Mouse (Mus musculus) neural tube, embryonic 14.5 days (tissue): Measurements from ENCODE around the gene Slc2a2. TPM values are rescaled to one million over a fixed set of nuclear protein-coding genes. Genes with fewer than 3 reads are reported as not detected.
A peak's percentile ranks its signal among the peaks of the same experiment; 100 is the strongest.

Experiments
- ATAC-seq: fragments of 200-750 bp; cut with Nextera tagmentation; 2 replicates; pipeline ENCODE4 v1.8.0; 2017; ENCODE audit warnings: low read depth, mild to moderate bottlenecking, moderate TSS enrichment, moderate library complexity
- H3K27ac ChIP-seq: fragments of 300-500 bp; sonication (generic); 2 replicates; pipeline ENCODE4 v1.5.1; 2014; ENCODE audit warnings: low read depth, mild to moderate bottlenecking, control low read depth, low read length, moderate library complexity, mixed read lengths
- H3K27me3 ChIP-seq: fragments of 300-500 bp; sonication (generic); 2 replicates; pipeline ENCODE4 v1.6.1; 2014; ENCODE audit warnings: low read length; ENCODE audit not compliant: control insufficient read depth, insufficient read depth
- H3K36me3 ChIP-seq: fragments of 300-500 bp; sonication (generic); 2 replicates; pipeline ENCODE4 v1.6.1; 2014; ENCODE audit warnings: low read length, mixed read lengths; ENCODE audit not compliant: control insufficient read depth, insufficient read depth
- H3K4me1 ChIP-seq: fragments of 300-500 bp; sonication (generic); 2 replicates; pipeline ENCODE4 v1.6.1; 2014; ENCODE audit warnings: low read length; ENCODE audit not compliant: control insufficient read depth, insufficient read depth
- H3K4me2 ChIP-seq: fragments of 300-500 bp; sonication (generic); 2 replicates; pipeline ENCODE4 v1.6.1; 2014; ENCODE audit warnings: mild to moderate bottlenecking, low read depth, low read length, control low read depth
- H3K4me3 ChIP-seq: fragments of 300-500 bp; sonication (generic); 2 replicates; pipeline ENCODE4 v1.5.1; 2014; ENCODE audit warnings: low read depth, low read length, control low read depth, mixed read lengths
- H3K9ac ChIP-seq: fragments of 300-500 bp; sonication (generic); replicated peaks from 2 replicates; pipeline ENCODE4 v1.6.1; 2014; ENCODE audit warnings: low read depth, mild to moderate bottlenecking, control low read depth, low read length, mixed read lengths
- H3K9me3 ChIP-seq: fragments of 300-500 bp; sonication (generic); 2 replicates; pipeline ENCODE4 v1.6.1; 2016; ENCODE audit warnings: low read length; ENCODE audit not compliant: control insufficient read depth
- WGBS: fragments of 180-500 bp; shearing (Covaris S2); extraction: QIAGEN DNeasy Blood & Tissue Kit; methylation state at CpG from one replicate; pipeline ENCODE4 v1.1.7; 2014; 5-methylcytosine and 5-hydroxymethylcytosine counted together
- polyA plus RNA-seq: library from polyadenylated mRNA; unstranded; fragments of >200 nt; fragmentation: Nextera tagmentation; extraction: Ambion mirVana; gene quantifications from 2 replicates; pipeline ENCODE4 v1.2.1, GENCODE M21; 2014

Slc2a2 gene
- polyA plus RNA-seq, 1 experiment from 2014 or later = 0.09 TPM

DNA sequence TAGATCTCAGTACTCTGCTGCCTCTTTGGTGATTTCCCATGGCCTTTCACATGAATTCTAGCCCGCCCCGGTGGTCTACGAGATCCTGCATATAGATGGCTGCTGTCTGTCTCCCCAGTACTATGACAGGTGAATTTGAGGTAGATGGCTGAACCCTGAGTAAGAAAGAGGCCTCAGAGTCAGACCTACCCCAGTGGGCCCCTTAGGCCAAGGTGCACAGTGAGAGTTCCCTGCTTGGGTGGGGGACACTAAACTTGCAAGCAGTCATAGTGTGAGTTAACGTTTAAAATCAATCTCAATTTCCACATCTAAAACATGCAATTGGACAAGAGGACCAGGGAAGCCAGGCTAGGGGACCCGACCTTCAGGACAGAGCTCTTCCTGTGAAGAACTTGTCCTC is 2.9 kb upstream of the Slc2a2 start:
- ATAC-seq = no peak
- no peak overlapping the region for H3K9ac ChIP-seq
- 0 out of 2 replicates have a peak, but pooled peaks cover 4% of the 10 kb centered on the region for H3K9me3 ChIP-seq
- no peak overlapping the region for H3K4me2 ChIP-seq
- 89% methylated on average over 5 of the region's 5 CpGs for WGBS
- no peaks in the 10 kb centered on the region for H3K36me3 ChIP-seq
- H3K27me3 ChIP-seq = no peaks in the 10 kb centered on the region
- no peak overlapping the region for H3K27ac ChIP-seq
- H3K4me1 ChIP-seq = no peaks in the 10 kb centered on the region
- H3K4me3 ChIP-seq = no peak overlapping the region

- H3K36me3 ChIP-seq = no peaks in the 10 kb centered on the region
- H3K4me3 ChIP-seq = no peak overlapping the region
- no peaks in the 10 kb centered on the region for H3K4me1 ChIP-seq
- H3K4me2 ChIP-seq = no peak overlapping the region
- H3K9ac ChIP-seq = no peak overlapping the region
- WGBS = 85% methylated on average over 13 of the region's 13 CpGs
- no peak for ATAC-seq
- 0 out of 2 replicates have a peak, but pooled peaks cover 4% of the 10 kb centered on the region for H3K9me3 ChIP-seq
- no peaks in the 10 kb centered on the region for H3K27me3 ChIP-seq
- H3K27ac ChIP-seq = no peak overlapping the region
These were observed 2.1 kb upstream of the Slc2a2 start for GRCm38 (mm10) chr3:28695608-28696007.

- H3K4me1 ChIP-seq = no peaks in the 10 kb centered on the region
- peak; percentile 66; the same call in 1 of the 2 replicates for ATAC-seq
- no peak overlapping the region for H3K4me2 ChIP-seq
- H3K9ac ChIP-seq = no peak overlapping the region
- H3K36me3 ChIP-seq = no peaks in the 10 kb centered on the region
- WGBS = 67% methylated on average over 10 of the region's 10 CpGs
- H3K9me3 ChIP-seq = 0 out of 2 replicates have a peak, but pooled peaks cover 4% of the 10 kb centered on the region
- H3K4me3 ChIP-seq = no peak overlapping the region
- no peak overlapping the region for H3K27ac ChIP-seq
- no peaks in the 10 kb centered on the region for H3K27me3 ChIP-seq
These were observed 1.5 kb upstream of the Slc2a2 start for GRCm38 (mm10) chr3:28696162-28696561.

DNA sequence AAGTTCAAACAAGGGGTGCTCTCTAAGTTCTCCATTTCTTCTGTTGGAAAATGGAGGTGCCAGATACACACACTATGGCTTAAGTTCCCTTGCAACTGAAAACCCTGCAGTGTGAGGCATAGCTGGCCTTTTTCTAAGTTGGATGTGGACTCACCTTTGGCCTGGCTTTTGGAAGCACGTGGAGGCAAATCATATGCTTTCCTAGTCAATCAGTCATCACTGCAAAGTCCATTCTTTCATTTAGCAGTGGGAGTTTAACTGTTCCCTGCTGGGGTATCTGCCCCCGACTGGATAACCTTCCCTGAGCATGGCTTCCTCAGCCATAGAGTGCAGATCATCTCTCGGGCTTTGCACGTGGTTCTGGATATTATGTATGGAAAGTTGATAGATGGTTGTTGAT is 1.9 kb downstream of the Slc2a2 start:
- Histone ChIP-seq H3K9ac (no peak overlapping the region), H3K27me3 (no peaks in the 10 kb centered on the region), H3K36me3 (no peaks in the 10 kb centered on the region), H3K27ac (no peak overlapping the region), H3K4me2 (no peak overlapping the region), H3K9me3 (no peaks in the 10 kb centered on the region), H3K4me3 (no peak overlapping the region), H3K4me1 (no peaks in the 10 kb centered on the region)
- WGBS = 81% methylated on average over 4 of the region's 4 CpGs
- ATAC-seq = no peak

- ATAC-seq = no peak
- Histone ChIP-seq H3K27me3 (no peaks in the 10 kb centered on the region), H3K27ac (no peak overlapping the region), H3K9ac (no peak overlapping the region), H3K4me1 (no peaks in the 10 kb centered on the region), H3K4me3 (no peak overlapping the region), H3K36me3 (no peaks in the 10 kb centered on the region), H3K4me2 (no peak overlapping the region), H3K9me3 (no peaks in the 10 kb centered on the region)
- 72% methylated on average over 10 of the region's 10 CpGs for WGBS
These were observed 7.9 kb downstream of the Slc2a2 start for GRCm38 (mm10) chr3:28705522-28706137.

DNA sequence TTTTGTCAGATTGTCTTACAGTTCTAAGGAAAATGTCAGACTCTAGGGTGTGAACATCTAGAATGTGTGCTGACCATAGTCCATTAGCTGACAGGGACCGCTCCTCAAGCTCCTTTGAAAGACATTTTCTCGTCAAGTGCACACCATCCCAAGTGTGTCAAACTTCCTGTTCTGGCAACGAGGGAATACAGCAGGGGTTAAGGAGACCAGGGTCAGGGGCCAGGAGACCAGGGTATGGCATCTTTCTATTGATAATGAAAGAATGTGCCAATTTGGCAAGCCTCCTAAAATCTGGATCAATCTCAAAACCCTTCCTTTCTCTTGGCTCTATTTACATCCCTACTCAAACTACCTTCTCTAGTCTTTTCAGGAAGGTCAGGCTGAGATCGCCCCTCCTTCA is 9.0 kb downstream of the Slc2a2 start:
- Histone ChIP-seq H3K36me3 (no peaks in the 10 kb centered on the region), H3K9me3 (no peaks in the 10 kb centered on the region), H3K4me2 (no peak overlapping the region), H3K27me3 (no peaks in the 10 kb centered on the region), H3K9ac (no peak overlapping the region), H3K4me1 (no peaks in the 10 kb centered on the region), H3K27ac (no peak overlapping the region), H3K4me3 (no peak overlapping the region)
- ATAC-seq = no peak
- WGBS = 85% methylated on average over 4 of the region's 4 CpGs

GRCm38 (mm10) chr3:28709740-28710139 is 12.0 kb downstream of the Slc2a2 start:
- WGBS = 84% methylated on average over 1 of the region's 1 CpGs
- Histone ChIP-seq H3K27ac (no peak overlapping the region), H3K27me3 (no peaks in the 10 kb centered on the region), H3K9ac (no peak overlapping the region), H3K9me3 (no peaks in the 10 kb centered on the region), H3K4me3 (no peak overlapping the region), H3K4me1 (no peaks in the 10 kb centered on the region), H3K4me2 (no peak overlapping the region), H3K36me3 (no peaks in the 10 kb centered on the region)
- ATAC-seq = no peak

DNA sequence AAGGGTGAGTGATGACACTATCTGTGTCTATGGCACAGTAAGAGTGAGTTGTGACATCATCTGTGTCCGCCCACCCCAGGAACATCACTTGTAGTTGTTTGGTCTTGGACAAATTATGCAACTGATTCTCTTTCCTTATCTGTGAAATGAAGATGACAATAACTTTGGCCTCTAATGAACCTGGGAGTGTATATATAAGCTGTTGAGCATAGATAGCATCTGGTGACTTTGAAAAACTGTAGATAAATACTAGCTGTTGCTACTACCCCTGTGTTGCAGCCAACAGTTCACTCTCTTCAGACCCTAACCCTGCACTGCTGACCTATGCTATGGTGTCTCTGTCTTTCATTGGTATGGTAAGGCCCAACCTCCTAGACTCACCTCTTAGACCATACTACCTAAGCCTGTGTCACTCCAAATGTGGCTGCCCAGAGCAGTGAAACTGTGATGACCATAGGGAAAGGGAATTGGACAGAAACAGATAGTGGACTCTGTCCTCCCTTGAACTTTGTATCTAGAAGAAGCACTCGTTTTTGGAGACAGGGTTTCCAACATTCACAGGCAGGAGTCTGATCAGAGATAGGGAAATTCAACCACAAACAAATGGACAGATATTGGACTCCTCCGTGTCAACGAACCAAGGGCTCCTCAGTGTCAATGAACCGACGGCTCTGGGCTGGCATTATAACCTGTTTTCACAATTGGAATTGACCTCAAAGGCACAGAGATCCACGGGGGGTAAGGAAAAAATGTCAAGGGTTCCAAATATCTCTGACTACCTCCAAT is 16.4 kb downstream of the Slc2a2 start:
- no peaks in the 10 kb centered on the region for H3K27me3 ChIP-seq
- H3K9me3 ChIP-seq = no peaks in the 10 kb centered on the region
- no peak overlapping the region for H3K4me3 ChIP-seq
- no peak overlapping the region for H3K9ac ChIP-seq
- H3K4me1 ChIP-seq = no peaks in the 10 kb centered on the region
- 85% methylated on average over 7 of the region's 7 CpGs for WGBS
- H3K4me2 ChIP-seq = no peak overlapping the region
- no peak overlapping the region for H3K27ac ChIP-seq
- H3K36me3 ChIP-seq = no peaks in the 10 kb centered on the region
- ATAC-seq = no peak

- WGBS = 71% methylated on average over 2 of the region's 2 CpGs
These were observed 20.8 kb downstream of the Slc2a2 start for GRCm38 (mm10) chr3:28718521-28718920.

More at GRCm38 (mm10) chr3:28718521-28718920, 20.8 kb downstream of the Slc2a2 start:
- Histone ChIP-seq H3K9me3 (no peaks in the 10 kb centered on the region), H3K4me3 (no peak overlapping the region), H3K9ac (no peak overlapping the region), H3K4me1 (no peaks in the 10 kb centered on the region), H3K27ac (no peak overlapping the region), H3K36me3 (no peaks in the 10 kb centered on the region), H3K27me3 (no peaks in the 10 kb centered on the region), H3K4me2 (no peak overlapping the region)
- ATAC-seq = no peak
